Mouse (Mus musculus): ENCODE results near the gene Ankrd11.

DNA sequence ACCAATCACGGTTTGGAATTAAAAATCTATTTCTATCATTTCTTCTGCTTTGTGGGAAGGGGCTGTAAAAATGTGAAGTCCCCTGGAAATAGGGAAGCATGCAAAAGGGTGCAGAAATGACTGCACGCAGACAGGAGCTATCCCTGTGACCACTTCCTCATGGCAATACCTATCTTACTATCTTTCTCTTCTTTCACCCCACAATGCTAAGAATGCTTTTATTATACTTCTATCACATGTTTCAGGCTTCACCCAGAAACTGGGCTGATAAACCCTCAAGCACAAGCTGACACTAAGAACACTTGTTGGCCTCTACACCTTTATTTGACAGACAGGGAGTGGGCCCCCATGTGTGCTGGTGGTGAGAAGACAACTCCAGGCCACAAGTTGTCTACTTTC, 109.5 kb downstream of the Ankrd11 start:
- TF ChIP-seq CTCF (IDR thresholded peaks at IDR 0.05; ENCODE audit: low read depth, low read length) (no peak), GATA1 (IDR thresholded peaks at IDR 0.05; ENCODE audit: borderline replicate concordance, low read length) (no peak), GATA2 (IDR thresholded peaks at IDR 0.05; ENCODE audit: borderline replicate concordance, low read depth, low read length) (no peak), POLR2AphosphoS5 (IDR thresholded peaks at IDR 0.05; ENCODE audit: insufficient replicate concordance, low read depth, low read length) (no peak)

Measured in G1E (cell line).